In genomic region chr12:100958006-100958405, GRCm38 (mm10) we compare ENCODE assay signal across 8 mouse cellular contexts. TPM values are rescaled to one million over a fixed set of nuclear protein-coding genes. Genes with fewer than 3 reads are reported as not detected.
DNase-seq lines count a peak whose midpoint lies in the region; ATAC-seq and TF ChIP-seq lines count a peak whose summit lies in the region.

No protein-coding gene starts in this region.

- TF ChIP-seq CTCF in E14TG2a.4 (conservative IDR thresholded peaks at IDR 0.05; ENCODE audit: low read length), result peak; percentile 97
- peak; percentile 97 for TF ChIP-seq CTCF in brain, embryonic 14.5 days (IDR thresholded peaks at IDR 0.05; ENCODE audit: borderline replicate concordance, extremely low read depth, insufficient read depth, insufficient read length)

- DNase-seq in brain, embryonic 14.5 days (ENCODE audit: low read depth), result peak; percentile 73
- peak; percentile 73 to 81 for DNase-seq in kidney, postnatal 25 days
- peak; percentile 22 for DNase-seq in ovary, adult 18-20 months (ENCODE audit: low spot score)
- DNase-seq in thymus, postnatal 10 days (ENCODE audit: low spot score in 2 of 2), result peak; percentile 79 to 95

- no peak for TF ChIP-seq POLR2A in brain, embryonic 14.5 days (IDR thresholded peaks at IDR 0.05; ENCODE audit: borderline replicate concordance, extremely low read depth, insufficient read depth, insufficient read length, poor library complexity, severe bottlenecking)

- no peak overlapping the region for H3K4me3 ChIP-seq in E14TG2a.4 (replicated peaks; ENCODE audit: low read length)
- no peak overlapping the region for H3K4me3 ChIP-seq in heart, embryonic 16.5 days (ENCODE audit: low read length)
- H3K4me3 ChIP-seq in lung, embryonic 15.5 days, result no peak overlapping the region

- no peak overlapping the region for H3K27ac ChIP-seq in heart, embryonic 16.5 days (ENCODE audit: low read length)
- no peak overlapping the region for H3K27ac ChIP-seq in lung, embryonic 15.5 days

- WGBS in heart, embryonic 16.5 days, result 22% methylated on average over 5 of the region's 5 CpGs
- WGBS in lung, embryonic 15.5 days, result 20% methylated on average over 5 of the region's 5 CpGs

- no peaks in the 10 kb centered on the region for H3K27me3 ChIP-seq in E14TG2a.4 (ENCODE audit: insufficient read depth, low read length)
- H3K27me3 ChIP-seq in heart, embryonic 16.5 days (ENCODE audit: control insufficient read depth, insufficient read depth, low read length), result peaks cover 16% of the 10 kb centered on the region
- no peaks in the 10 kb centered on the region for H3K27me3 ChIP-seq in lung, embryonic 15.5 days

- H3K36me3 ChIP-seq in E14TG2a.4 (ENCODE audit: insufficient read depth, low read length), result peaks cover 89% of the 10 kb centered on the region
- no peaks in the 10 kb centered on the region for H3K36me3 ChIP-seq in heart, embryonic 16.5 days (ENCODE audit: control insufficient read depth, insufficient read depth)
- 0 out of 2 replicates have a peak, but pooled peaks cover 5% of the 10 kb centered on the region for H3K36me3 ChIP-seq in lung, embryonic 15.5 days

- no peaks in the 10 kb centered on the region for H3K9me3 ChIP-seq in E14TG2a.4 (ENCODE audit: low read length)
- no peaks in the 10 kb centered on the region for H3K9me3 ChIP-seq in heart, embryonic 16.5 days (replicated peaks; ENCODE audit: control insufficient read depth, low read length)
- no peaks in the 10 kb centered on the region for H3K9me3 ChIP-seq in lung, embryonic 15.5 days

- peaks cover 44% of the 10 kb centered on the region for H3K4me1 ChIP-seq in E14TG2a.4 (replicated peaks; ENCODE audit: low read depth, low read length)
- H3K4me1 ChIP-seq in heart, embryonic 16.5 days (ENCODE audit: control insufficient read depth, insufficient read depth, low read length), result peaks cover 11% of the 10 kb centered on the region
- H3K4me1 ChIP-seq in lung, embryonic 15.5 days, result peaks cover 19% of the 10 kb centered on the region

- H3K9ac ChIP-seq in heart, embryonic 16.5 days (ENCODE audit: low read length), result no peak overlapping the region
- H3K9ac ChIP-seq in lung, embryonic 15.5 days, result no peak overlapping the region

- no peak overlapping the region for H3K4me2 ChIP-seq in heart, embryonic 16.5 days (ENCODE audit: low read depth, low read length)
- H3K4me2 ChIP-seq in lung, embryonic 15.5 days, result no peak overlapping the region

- peak; percentile 53 for ATAC-seq in erythroid progenitor cell, adult 5-6 weeks (replicated peaks; ENCODE audit: low FRiP score, poor library complexity, severe bottlenecking)
- ATAC-seq in heart, embryonic 16.5 days (replicated peaks; ENCODE audit: extremely low read depth, insufficient read depth, low FRiP score), result peak; percentile 38; the same call in 1 of the 2 replicates
- peak; percentile 52 for ATAC-seq in lung, embryonic 15.5 days (ENCODE audit: borderline replicate concordance, extremely low read depth, low FRiP score, low TSS enrichment)

RNA-seq across cellular contexts. Expression of gene Gpr68, which starts 50.0 kb away (rescaled TPM):
- polyA plus RNA-seq in brain, embryonic 14.5 days (2012; rRNA removed), result 1.8 and 3.4 TPM in 2 replicates
- 0.42 and 1.4 TPM in 2 replicates for total RNA-seq in erythroid progenitor cell, adult 5-6 weeks (2015; ENCODE audit: low replicate concordance)
- 0.26 TPM in 1 of 2 replicates, not detected in the other for total RNA-seq in erythroid progenitor cell, adult 5-6 weeks (2017; ENCODE audit: low replicate concordance)
- 8.1 and 8.7 TPM in 2 replicates for polyA plus RNA-seq in heart, embryonic 16.5 days (2015; fragmentation: Nextera tagmentation; extraction: Ambion mirVana)
- 0.29 and 0.71 TPM in 2 replicates for polyA plus RNA-seq in lung, embryonic 15.5 days (2015; fragmentation: Nextera tagmentation; extraction: Ambion mirVana)

Comparison
In these comparisons a context has a peak if more than half of its experiments do, and no peak if none do; other contexts are left out.
1. DNase-seq: peak in every context shown above with its lines; median percentile 87 in thymus, postnatal 10 days; 77 in kidney, postnatal 25 days; 73 in brain, embryonic 14.5 days; 22 in ovary, adult 18-20 months.